In the genomic region with DNA sequence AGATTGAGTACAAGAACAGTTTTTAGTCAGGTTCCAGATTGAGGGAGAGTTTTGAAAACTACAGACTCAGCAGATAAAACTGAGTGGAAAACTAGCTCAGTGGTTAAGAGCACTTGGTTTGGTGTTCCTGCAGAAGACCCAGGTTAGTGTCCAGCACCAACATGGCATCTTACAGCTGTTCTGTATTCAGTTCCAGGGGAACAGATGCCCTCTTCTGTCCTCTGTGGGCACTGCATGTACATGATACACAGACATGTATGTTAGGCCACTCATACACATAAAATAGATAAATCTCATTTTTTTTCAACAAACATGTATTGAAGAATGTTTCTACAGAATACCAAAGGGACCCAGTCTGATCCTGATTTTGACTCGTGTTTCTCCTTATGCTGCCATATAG, we compare ENCODE assay signal across 9 mouse cellular contexts. TPM values are rescaled to one million over a fixed set of nuclear protein-coding genes. Genes with fewer than 3 reads are reported as not detected.
DNase-seq lines count a peak whose midpoint lies in the region; ATAC-seq and TF ChIP-seq lines count a peak whose summit lies in the region.
"Had no signal": no experiment of that assay in that cellular context is flagged by ENCODE, and none has a peak within 500 bp of the region (broad histone marks: within the 10 kb centered on the region; RNA-seq: fewer than 3 reads in every experiment).

No protein-coding gene starts in this region.

- H3K4me2 ChIP-seq in hindbrain, embryonic 14.5 days (replicated peaks) = no peak overlapping the region

- TF ChIP-seq POLR2A in thymus, adult 2 months (IDR thresholded peaks at IDR 0.05; ENCODE audit: control insufficient read depth, extremely low read depth, insufficient read depth, low read length, poor library complexity) = no peak

- H3K9me3 ChIP-seq in hindbrain, embryonic 14.5 days (ENCODE audit: control insufficient read depth, low read length) = no peaks in the 10 kb centered on the region
- H3K9me3 ChIP-seq: forebrain, embryonic 10.5 days had no signal

- peak; percentile 45 for TF ChIP-seq CTCF in left cerebral cortex, adult 2 months (IDR thresholded peaks at IDR 0.05)
- TF ChIP-seq CTCF in thymus, adult 2 months (IDR thresholded peaks at IDR 0.05; ENCODE audit: borderline replicate concordance, control insufficient read depth, extremely low read depth, insufficient read depth, low read length, poor library complexity) = no peak

- H3K27ac ChIP-seq in left cerebral cortex, adult 2 months = no peak overlapping the region
- H3K27ac ChIP-seq in thymus, adult 2 months (ENCODE audit: control insufficient read depth, insufficient read depth, low read length) = no peak overlapping the region
- no peak overlapping the region for H3K27ac ChIP-seq in hindbrain, embryonic 14.5 days
- H3K27ac ChIP-seq: forebrain, embryonic 10.5 days; macrophage had no signal

- no peaks in the 10 kb centered on the region for H3K27me3 ChIP-seq in thymus, adult 2 months (ENCODE audit: control insufficient read depth, insufficient read depth, low read length)
- H3K27me3 ChIP-seq in hindbrain, embryonic 14.5 days (ENCODE audit: control insufficient read depth, insufficient read depth, low read length) = no peaks in the 10 kb centered on the region

- WGBS in thymus, adult 2 months = 86% methylated on average over 1 of the region's 1 CpGs
- WGBS in hindbrain, embryonic 14.5 days = 81% methylated on average over 1 of the region's 1 CpGs

- H3K4me3 ChIP-seq in left cerebral cortex, adult 2 months = no peak overlapping the region
- H3K4me3 ChIP-seq in thymus, adult 2 months (ENCODE audit: control insufficient read depth, insufficient read depth, low read length) = no peak overlapping the region
- H3K4me3 ChIP-seq in hindbrain, embryonic 14.5 days (replicated peaks; ENCODE audit: low read length) = no peak overlapping the region
- H3K4me3 ChIP-seq: forebrain, embryonic 10.5 days had no signal

- H3K4me1 ChIP-seq in thymus, adult 2 months (replicated peaks; ENCODE audit: control insufficient read depth, insufficient read depth, low read length) = no peaks in the 10 kb centered on the region
- H3K4me1 ChIP-seq in hindbrain, embryonic 14.5 days (replicated peaks; ENCODE audit: control insufficient read depth, insufficient read depth, low read length) = 0 out of 2 replicates have a peak, but pooled peaks cover 6% of the 10 kb centered on the region

- no peak for ATAC-seq in hindbrain, embryonic 14.5 days (ENCODE audit: low FRiP score)

- no peaks in the 10 kb centered on the region for H3K36me3 ChIP-seq in thymus, adult 2 months (ENCODE audit: control insufficient read depth, insufficient read depth, low read length)
- H3K36me3 ChIP-seq in hindbrain, embryonic 14.5 days (replicated peaks; ENCODE audit: control insufficient read depth, insufficient read depth) = no peaks in the 10 kb centered on the region
- H3K36me3 ChIP-seq: forebrain, embryonic 10.5 days had no signal

- no peak for DNase-seq in left cerebral cortex, adult 2 months (ENCODE audit: extremely low spot score in 1 of 2, low spot score in 2 of 2)
- DNase-seq in left cerebral cortex, postnatal 36 days (ENCODE audit: low spot score in 2 of 2) = no peak
- DNase-seq in ZHBTc4 (ENCODE audit: low read depth, low spot score) = peak; percentile 41
- DNase-seq in kidney, postnatal 10 days = peak; percentile 50
- DNase-seq in thymus, adult 2 months = peak; percentile 54
- DNase-seq in hindbrain, embryonic 14.5 days (ENCODE audit: low spot score) = no peak
- DNase-seq in cerebellum, adult 8-10 months = no peak

- H3K9ac ChIP-seq in hindbrain, embryonic 14.5 days = no peak overlapping the region

- intact Hi-C loops in left cerebral cortex, adult 2 months (cut with DNase I) = no loop called here
- intact Hi-C loops in left cerebral cortex, postnatal 36 days (cut with DNase I) = no loop called here

RNA-seq across cellular contexts. Expression of a gene that starts 40.3 kb away (rescaled TPM):
- 10 to 100 TPM; 82.0 to 88.2 TPM for total RNA-seq in left cerebral cortex, adult 2 months (2021)
- 10 to 100 TPM; 74.6 to 75.0 TPM for total RNA-seq in left cerebral cortex, postnatal 36 days (2021)
- polyA plus RNA-seq in thymus, adult 2 months (2012; rRNA removed) = 4.1 and 5.0 TPM in 2 replicates
- polyA plus RNA-seq in hindbrain, embryonic 14.5 days (2014; fragmentation: Nextera tagmentation; extraction: Ambion mirVana) = 48.6 and 56.8 TPM in 2 replicates

RNA-seq across cellular contexts. Expression of a gene that starts 47.8 kb away (rescaled TPM):
- total RNA-seq in left cerebral cortex, adult 2 months (2021) = under 1 TPM; 0.32 to 0.51 TPM
- under 1 TPM; 0.25 to 0.68 TPM for total RNA-seq in left cerebral cortex, postnatal 36 days (2021)
- polyA plus RNA-seq in thymus, adult 2 months (2012; rRNA removed) = 0.14 and 0.19 TPM in 2 replicates
- 0.20 and 0.32 TPM in 2 replicates for polyA plus RNA-seq in hindbrain, embryonic 14.5 days (2014; fragmentation: Nextera tagmentation; extraction: Ambion mirVana)
- polyA plus RNA-seq: macrophage had no signal

Comparison
In these comparisons a context has a peak if more than half of its experiments do, and no peak if none do; other contexts are left out.
1. DNase-seq: peak in ZHBTc4 (single experiment), kidney, postnatal 10 days (single experiment) and thymus, adult 2 months (single experiment); none in left cerebral cortex, adult 2 months (0 of 2), left cerebral cortex, postnatal 36 days (0 of 2), hindbrain, embryonic 14.5 days (single experiment) and cerebellum, adult 8-10 months (single experiment).